Mouse (Mus musculus): ENCODE data around the gene Slc6a9. TPM values are rescaled to one million over a fixed set of nuclear protein-coding genes. Genes with fewer than 3 reads are reported as not detected.

Gene Slc6a9
- polyA plus RNA-seq, 1 experiment = 92.4 TPM

DNA sequence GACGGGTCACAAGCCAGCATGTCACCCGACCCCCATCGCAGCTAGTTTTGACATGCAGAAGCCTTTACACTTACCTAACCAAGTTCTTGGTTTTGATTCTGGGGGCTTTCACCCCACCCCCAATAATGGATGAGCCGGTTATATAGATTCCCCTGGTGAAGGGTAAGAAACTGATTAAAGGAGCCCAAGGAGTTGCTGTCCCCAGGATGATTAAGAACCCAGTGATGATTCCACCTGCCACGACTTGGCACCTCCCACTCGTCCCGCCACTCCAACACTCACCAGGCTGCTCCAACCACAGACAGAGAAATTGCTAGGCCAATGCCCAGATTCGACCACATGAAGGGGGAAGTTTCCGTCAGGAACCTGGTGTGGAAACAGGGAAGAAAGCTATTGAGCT is 51.7 kb downstream of the Slc6a9 start:
- no peak overlapping the region for H3K27ac ChIP-seq (ENCODE audit: control insufficient read depth, insufficient read depth, low read depth, low read length, poor library complexity)
- peak overlapping the region; percentile 91 for H3K4me3 ChIP-seq (replicated peaks; ENCODE audit: control insufficient read depth, low read depth, low read length)
- WGBS = 59% methylated on average over 9 of the region's 9 CpGs
- H3K4me1 ChIP-seq (ENCODE audit: control insufficient read depth, insufficient read depth, low read length) = peaks cover 2% of the 10 kb centered on the region; the same call in 1 of the 2 replicates
- no peak for TF ChIP-seq POLR2A (IDR thresholded peaks at IDR 0.05; ENCODE audit: borderline replicate concordance, control insufficient read depth, low read depth, low read length)
- TF ChIP-seq CTCF (IDR thresholded peaks at IDR 0.05; ENCODE audit: control insufficient read depth, insufficient read depth, low read length) = no peak

DNA sequence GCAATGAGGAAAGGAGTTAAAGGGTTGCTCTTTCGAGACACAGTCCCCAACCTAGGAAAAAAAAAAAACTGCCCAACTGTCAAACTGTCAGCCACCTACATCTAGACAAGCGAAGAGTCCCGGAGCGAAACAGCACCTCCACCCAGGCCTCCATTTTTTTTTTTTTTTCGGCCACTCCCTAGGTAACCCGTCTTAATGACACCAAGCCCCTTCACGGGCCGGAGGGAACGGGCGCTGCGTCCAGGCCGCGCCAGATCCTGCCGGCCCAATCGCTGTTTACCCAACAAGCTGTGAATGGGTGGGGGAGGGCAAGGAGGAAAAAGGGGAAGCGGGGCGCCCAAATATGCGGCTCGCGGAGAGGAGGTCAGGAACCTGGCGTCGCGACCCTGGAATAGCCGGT is 52.3 kb downstream of the Slc6a9 start:
- H3K27ac ChIP-seq (ENCODE audit: control insufficient read depth, insufficient read depth, low read depth, low read length, poor library complexity) = peak overlapping the region; percentile 93
- TF ChIP-seq POLR2A (IDR thresholded peaks at IDR 0.05; ENCODE audit: borderline replicate concordance, control insufficient read depth, low read depth, low read length) (no peak), CTCF (IDR thresholded peaks at IDR 0.05; ENCODE audit: control insufficient read depth, insufficient read depth, low read length) (no peak)
- H3K4me1 ChIP-seq (ENCODE audit: control insufficient read depth, insufficient read depth, low read length) = peaks cover 2% of the 10 kb centered on the region; the same call in 1 of the 2 replicates
- H3K4me3 ChIP-seq (replicated peaks; ENCODE audit: control insufficient read depth, low read depth, low read length) = peak overlapping the region; percentile 91
- WGBS = under 1% methylated on average over 24 of the region's 24 CpGs

DNA sequence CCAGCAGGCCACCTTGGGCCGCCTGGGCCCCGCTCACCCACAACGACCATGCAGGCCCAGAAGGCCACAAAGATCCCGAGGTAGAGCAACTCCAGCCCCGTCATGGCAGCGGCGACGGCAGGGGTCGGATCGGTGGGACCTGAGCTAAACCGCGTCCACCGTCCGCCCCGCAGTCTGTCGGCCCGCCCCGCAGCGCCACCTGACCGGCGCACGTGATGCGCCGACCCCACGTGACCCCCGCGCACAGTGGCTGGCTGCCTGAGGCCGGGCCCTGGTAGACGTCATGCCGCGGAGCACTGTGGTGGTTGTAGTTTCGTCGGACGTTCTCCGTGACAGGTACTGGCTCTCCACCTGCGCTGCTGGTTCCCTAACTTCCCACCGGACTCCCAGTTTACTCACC is 52.8 kb downstream of the Slc6a9 start, which contains the start of gene Atp6v0b:
TSS of gene Atp6v0b (minus strand) at position 201 of the 400 bp plus-strand sequence.
- Histone ChIP-seq H3K4me1 (ENCODE audit: control insufficient read depth, insufficient read depth, low read length) (peaks cover 2% of the 10 kb centered on the region; the same call in 1 of the 2 replicates), H3K27ac (ENCODE audit: control insufficient read depth, insufficient read depth, low read depth, low read length, poor library complexity) (peak within 1 kb of the TSS; percentile 93)
- WGBS = under 1% methylated on average over 37 of the region's 37 CpGs

DNA sequence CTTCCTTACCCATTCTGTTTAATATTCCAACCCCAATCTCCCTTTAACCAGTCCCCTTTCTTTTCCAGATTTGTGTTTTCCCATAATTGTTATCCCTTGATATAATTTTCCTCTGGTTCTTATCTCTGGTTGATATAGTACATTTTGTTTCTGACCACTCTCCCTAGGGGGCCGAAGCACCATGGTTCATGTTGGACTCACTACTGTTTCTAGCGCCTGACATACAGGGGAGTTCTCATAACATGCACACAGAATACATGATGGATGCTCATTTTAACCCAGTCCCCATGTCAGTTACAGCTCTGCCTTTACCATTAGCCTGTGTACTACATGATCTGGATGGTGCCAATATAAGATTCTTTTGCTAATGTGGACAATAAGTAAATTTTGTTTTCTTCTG is 53.6 kb downstream of the Slc6a9 start:
- TF ChIP-seq CTCF (IDR thresholded peaks at IDR 0.05; ENCODE audit: control insufficient read depth, insufficient read depth, low read length) = no peak
- TF ChIP-seq POLR2A (IDR thresholded peaks at IDR 0.05; ENCODE audit: borderline replicate concordance, control insufficient read depth, low read depth, low read length) = no peak
- H3K27ac ChIP-seq (ENCODE audit: control insufficient read depth, insufficient read depth, low read depth, low read length, poor library complexity) = no peak overlapping the region
- no peak overlapping the region for H3K4me3 ChIP-seq (replicated peaks; ENCODE audit: control insufficient read depth, low read depth, low read length)

More for the DNA sequence above, 52.8 kb downstream of the Slc6a9 start, which contains the start of gene Atp6v0b:
- TF ChIP-seq CTCF (IDR thresholded peaks at IDR 0.05; ENCODE audit: control insufficient read depth, insufficient read depth, low read length) (no peak), POLR2A (IDR thresholded peaks at IDR 0.05; ENCODE audit: borderline replicate concordance, control insufficient read depth, low read depth, low read length) (peak; percentile 80; the same call in 1 of the 2 replicates)
- H3K4me3 ChIP-seq (replicated peaks; ENCODE audit: control insufficient read depth, low read depth, low read length) = peak within 1 kb of the TSS; percentile 91

DNA sequence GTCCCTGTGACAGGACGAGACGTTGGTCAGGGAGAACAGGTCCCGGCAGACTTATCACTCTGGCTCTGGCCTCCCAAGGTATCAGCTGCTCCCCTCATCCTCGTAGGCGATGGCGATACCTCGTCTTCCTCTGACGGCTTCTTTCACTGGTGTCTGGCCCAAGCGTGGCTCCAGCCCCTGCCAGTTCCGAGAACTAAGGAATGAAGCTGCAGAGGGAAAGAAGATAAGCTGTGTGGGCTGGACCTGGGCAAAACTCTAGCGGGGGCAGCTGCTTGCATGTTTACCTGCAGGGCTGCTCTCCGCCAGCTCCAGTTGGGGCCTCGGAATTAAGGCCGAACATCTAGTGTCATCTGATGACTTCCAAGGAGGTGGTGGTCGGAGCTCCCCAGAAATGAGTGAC is 55.2 kb downstream of the Slc6a9 start:
- no peak overlapping the region for H3K4me3 ChIP-seq (replicated peaks; ENCODE audit: control insufficient read depth, low read depth, low read length)
- TF ChIP-seq CTCF (IDR thresholded peaks at IDR 0.05; ENCODE audit: control insufficient read depth, insufficient read depth, low read length) = no peak
- no peak for TF ChIP-seq POLR2A (IDR thresholded peaks at IDR 0.05; ENCODE audit: borderline replicate concordance, control insufficient read depth, low read depth, low read length)
- peaks cover 2% of the 10 kb centered on the region; the same call in 1 of the 2 replicates for H3K4me1 ChIP-seq (ENCODE audit: control insufficient read depth, insufficient read depth, low read length)
- 89% methylated on average over 15 of the region's 15 CpGs for WGBS
- H3K27ac ChIP-seq (ENCODE audit: control insufficient read depth, insufficient read depth, low read depth, low read length, poor library complexity) = no peak overlapping the region

More for the DNA sequence above, 53.6 kb downstream of the Slc6a9 start:
- WGBS = 75% methylated on average over 2 of the region's 2 CpGs
- H3K4me1 ChIP-seq (ENCODE audit: control insufficient read depth, insufficient read depth, low read length) = peaks cover 2% of the 10 kb centered on the region; the same call in 1 of the 2 replicates

DNA sequence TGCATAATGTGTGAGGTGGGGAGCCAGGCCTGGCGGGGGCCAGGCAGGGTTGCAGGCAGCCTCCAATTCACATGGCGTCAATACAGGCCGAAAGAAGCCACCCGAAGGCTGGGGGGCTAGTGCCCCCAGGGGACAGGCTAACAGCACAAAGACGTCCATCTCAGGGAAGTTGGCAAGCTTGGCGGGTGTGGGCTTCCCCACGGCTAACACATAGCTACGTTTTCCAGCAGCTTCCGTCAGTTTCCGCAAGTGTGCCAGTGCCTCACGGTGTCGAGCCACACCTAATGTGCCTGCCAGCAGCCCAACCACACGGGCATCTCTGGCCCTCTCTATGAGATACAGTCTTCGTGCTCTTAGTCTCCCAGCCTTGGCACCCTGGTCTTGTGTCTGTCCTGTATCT is 55.7 kb downstream of the Slc6a9 start:
- peaks cover 2% of the 10 kb centered on the region; the same call in 1 of the 2 replicates for H3K4me1 ChIP-seq (ENCODE audit: control insufficient read depth, insufficient read depth, low read length)
- no peak overlapping the region for H3K4me3 ChIP-seq (replicated peaks; ENCODE audit: control insufficient read depth, low read depth, low read length)
- no peak overlapping the region for H3K27ac ChIP-seq (ENCODE audit: control insufficient read depth, insufficient read depth, low read depth, low read length, poor library complexity)
- TF ChIP-seq CTCF (IDR thresholded peaks at IDR 0.05; ENCODE audit: control insufficient read depth, insufficient read depth, low read length) (no peak), POLR2A (IDR thresholded peaks at IDR 0.05; ENCODE audit: borderline replicate concordance, control insufficient read depth, low read depth, low read length) (no peak)
- 88% methylated on average over 14 of the region's 14 CpGs for WGBS

DNA sequence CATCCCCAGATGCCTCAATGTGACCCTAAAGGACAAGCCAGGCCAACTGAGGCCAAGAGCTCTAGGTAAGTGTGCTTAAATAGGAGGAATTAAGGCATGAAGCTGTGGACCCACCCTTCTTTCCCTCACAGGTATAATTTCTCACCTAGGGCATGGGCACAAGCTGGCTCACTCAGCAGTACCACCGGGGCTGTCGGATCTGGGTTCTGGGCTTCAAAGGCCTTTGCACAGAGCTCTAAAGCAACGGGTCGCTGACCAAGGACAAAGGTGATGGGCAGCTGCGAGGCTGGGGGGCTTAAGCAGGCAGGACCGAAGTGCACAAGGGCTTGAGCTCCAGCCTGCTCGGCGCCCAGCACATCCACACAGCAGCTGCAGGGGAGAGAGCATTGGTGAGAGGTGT is 56.4 kb downstream of the Slc6a9 start:
- peaks cover 2% of the 10 kb centered on the region; the same call in 1 of the 2 replicates for H3K4me1 ChIP-seq (ENCODE audit: control insufficient read depth, insufficient read depth, low read length)
- 91% methylated on average over 8 of the region's 8 CpGs for WGBS
- TF ChIP-seq CTCF (IDR thresholded peaks at IDR 0.05; ENCODE audit: control insufficient read depth, insufficient read depth, low read length) = no peak
- no peak for TF ChIP-seq POLR2A (IDR thresholded peaks at IDR 0.05; ENCODE audit: borderline replicate concordance, control insufficient read depth, low read depth, low read length)
- peak overlapping the region; percentile 7 for H3K4me3 ChIP-seq (replicated peaks; ENCODE audit: control insufficient read depth, low read depth, low read length)
- H3K27ac ChIP-seq (ENCODE audit: control insufficient read depth, insufficient read depth, low read depth, low read length, poor library complexity) = no peak overlapping the region

DNA sequence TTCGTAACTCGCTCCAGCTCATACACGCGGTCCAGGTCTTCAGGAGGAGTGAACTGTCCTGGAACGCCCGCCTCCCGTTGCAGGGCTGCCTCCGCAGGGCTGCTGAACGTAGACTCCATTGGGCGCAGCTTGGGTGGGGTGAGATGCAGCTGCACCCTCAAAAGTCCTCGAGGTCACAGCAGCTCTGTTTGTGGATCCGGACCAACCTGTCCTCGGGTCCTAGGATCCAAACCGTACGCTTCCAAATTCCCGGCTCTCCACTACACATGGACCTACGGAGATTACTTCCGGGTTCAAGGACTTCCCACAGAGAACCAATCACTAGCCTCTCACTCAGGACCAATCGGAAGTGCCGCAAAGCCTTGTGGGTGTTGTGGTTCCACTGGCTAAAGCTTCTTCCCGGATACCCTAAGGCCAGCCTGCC is 57.4 kb downstream of the Slc6a9 start, which contains the start of gene Dph2:
TSS of gene Dph2 (minus strand) at position 295 of the 424 bp plus-strand sequence.
- Histone ChIP-seq H3K4me3 (replicated peaks; ENCODE audit: control insufficient read depth, low read depth, low read length) (peak within 1 kb of the TSS; percentile 88), H3K27ac (ENCODE audit: control insufficient read depth, insufficient read depth, low read depth, low read length, poor library complexity) (no peak within 1 kb of the TSS), H3K4me1 (ENCODE audit: control insufficient read depth, insufficient read depth, low read length) (no peaks in the 10 kb centered on the region; the same call in 1 of the 2 replicates)
- WGBS = under 1% methylated on average over 21 of the region's 21 CpGs
- TF ChIP-seq POLR2A (IDR thresholded peaks at IDR 0.05; ENCODE audit: borderline replicate concordance, control insufficient read depth, low read depth, low read length) (no peak), CTCF (IDR thresholded peaks at IDR 0.05; ENCODE audit: control insufficient read depth, insufficient read depth, low read length) (peak; percentile 17; the same call in 1 of the 2 replicates)
